Mouse (Mus musculus): ENCODE results near the gene Lyar. TPM values are rescaled to one million over a fixed set of nuclear protein-coding genes. Genes with fewer than 3 reads are reported as not detected.

The Lyar gene
- polyA plus RNA-seq (2017; shearing (Covaris generic)) = 10 to 100 TPM; 43.4 to 57.6 TPM

DNA sequence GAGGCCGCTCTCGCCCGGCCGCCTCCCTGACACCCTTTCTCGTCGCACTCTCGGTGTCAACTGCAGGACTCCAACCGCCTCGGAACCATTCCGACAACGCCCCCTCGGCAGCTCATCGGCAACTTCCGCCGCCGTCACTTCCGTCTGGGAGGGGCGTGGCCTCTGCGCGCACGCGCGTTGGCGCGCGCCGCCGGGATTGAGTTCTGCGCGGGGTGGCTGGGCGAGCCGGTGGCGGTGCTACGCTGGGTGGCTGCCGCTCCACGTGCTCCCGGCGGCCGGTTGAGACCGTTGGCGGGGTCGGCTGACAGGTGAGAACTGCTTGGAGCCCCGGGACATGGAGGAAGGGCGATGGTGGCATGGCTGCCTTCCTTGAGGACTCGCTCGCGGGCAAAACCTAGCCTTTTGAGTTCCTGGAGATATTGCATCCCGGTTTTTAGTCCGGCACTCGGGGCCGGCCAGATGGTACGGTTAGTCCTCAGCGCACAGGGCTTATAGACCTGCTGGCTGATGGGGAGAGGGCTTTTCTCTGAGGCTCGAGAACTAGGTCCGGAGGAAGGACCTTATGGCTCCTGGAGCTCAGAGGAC is at the start of gene Lyar, which contains the start of gene Zbtb49:
Gene Lyar, plus strand, starts transcription at position 143 of the 585 bp plus-strand sequence.
Gene Zbtb49, minus strand, starts transcription at position 130 of the 585 bp plus-strand sequence.

DNA sequence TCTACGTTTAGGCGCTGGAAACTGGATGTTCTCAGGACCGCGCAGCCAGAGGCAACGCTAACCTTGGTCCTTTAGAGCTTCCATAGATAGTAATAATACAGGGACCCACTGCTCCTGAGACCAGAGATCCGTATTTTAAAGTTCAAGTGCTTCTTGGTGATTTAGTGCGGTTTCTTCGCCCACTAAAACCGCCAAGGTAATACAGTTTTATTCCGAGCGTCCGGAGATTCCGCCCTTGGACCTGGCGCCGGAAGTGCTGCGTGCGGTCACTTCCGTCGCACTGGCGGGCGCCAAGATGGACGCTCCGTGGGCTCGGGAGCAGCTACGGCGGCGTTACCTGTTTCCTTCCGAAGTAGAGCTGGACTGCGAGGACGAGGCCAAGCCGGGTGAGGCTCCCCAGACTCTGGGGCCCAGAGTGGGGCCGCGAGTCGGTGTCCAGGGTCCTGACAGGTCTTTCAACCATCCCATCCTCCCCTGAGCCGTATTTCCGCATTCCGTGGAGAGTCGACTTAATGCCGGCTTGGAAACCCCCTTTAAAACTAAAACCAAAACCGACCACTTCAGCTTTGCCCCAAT is 39.9 kb downstream of the Lyar start, which contains the start of gene Tmem128:
Gene Tmem128, plus strand, starts transcription at position 79 of the 576 bp plus-strand sequence.

DNA sequence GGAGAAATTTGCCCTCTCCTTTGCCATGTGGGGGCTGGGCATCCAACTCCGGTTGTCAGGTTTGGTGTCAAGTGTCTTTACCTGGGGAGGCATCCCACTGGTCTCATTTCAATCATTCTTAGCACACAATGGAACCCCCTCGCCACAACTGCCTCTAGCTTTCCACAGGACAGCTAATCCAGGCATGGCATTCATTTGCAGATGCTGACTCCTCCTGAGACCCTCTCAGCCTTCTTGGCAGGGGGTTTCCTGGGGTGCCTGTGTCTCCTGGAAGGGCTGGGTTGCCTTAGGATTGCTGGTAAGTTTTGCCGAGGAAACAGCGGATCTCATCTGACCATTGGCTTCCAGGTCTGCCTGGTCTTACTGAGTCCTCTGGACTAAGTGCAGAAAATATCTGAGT is 55.5 kb downstream of the Lyar start, which contains the start of gene Otop1:
Gene Otop1, plus strand, starts transcription at position 202 of the 400 bp plus-strand sequence.

Other genes with a start within 250 kb of the Lyar start
- gene Stx18, start 181.7 kb upstream of the Lyar start, polyA plus RNA-seq (2017; shearing (Covaris generic)) = 10 to 100 TPM; 31.6 to 43.9 TPM
- gene Nsg1, start 60.6 kb upstream of the Lyar start, polyA plus RNA-seq (2017; shearing (Covaris generic)) = under 1 TPM; 0.38 TPM
- 10 to 100 TPM; 12.4 to 18.6 TPM for gene Zbtb49, start within 50 bp of the Lyar start, polyA plus RNA-seq (2017; shearing (Covaris generic))
- gene Tmem128, start 39.7 kb downstream of the Lyar start, polyA plus RNA-seq (2017; shearing (Covaris generic)) = 100 to 1,000 TPM; 129 to 144 TPM
- under 1 TPM in 1 of 2 experiments, not detected in 1; 0.20 TPM for gene Otop1, start 55.5 kb downstream of the Lyar start, polyA plus RNA-seq (2017; shearing (Covaris generic))
- gene Drd5, start 98.9 kb downstream of the Lyar start, polyA plus RNA-seq (2017; shearing (Covaris generic)) = not detected